Mouse (Mus musculus) liver, embryonic 16.5 days (tissue): ENCODE data around the gene Asb2. TPM values are rescaled to one million over a fixed set of nuclear protein-coding genes. Genes with fewer than 3 reads are reported as not detected.

ENCODE experiments used
- ATAC-seq: fragments of 200-750 bp; cut with Nextera tagmentation; 2 replicates; pipeline ENCODE4 v1.8.0; 2017; ENCODE audit warnings: low read depth, mild to moderate bottlenecking, moderate number of reproducible peaks, moderate library complexity
- H3K27ac ChIP-seq: fragments of 300-500 bp; sonication (generic); 2 replicates; pipeline ENCODE4 v1.5.1; 2014; ENCODE audit warnings: mild to moderate bottlenecking, low read length
- H3K27me3 ChIP-seq: fragments of 300-500 bp; sonication (generic); 2 replicates; pipeline ENCODE4 v1.6.1; 2014; ENCODE audit warnings: low read depth, low read length, mixed read lengths; ENCODE audit not compliant: control insufficient read depth, insufficient read depth
- H3K36me3 ChIP-seq: fragments of 300-500 bp; sonication (generic); 2 replicates; pipeline ENCODE4 v1.6.1; 2014; ENCODE audit warnings: mild to moderate bottlenecking; ENCODE audit not compliant: control insufficient read depth, insufficient read depth
- H3K4me1 ChIP-seq: fragments of 300-500 bp; sonication (generic); 2 replicates; pipeline ENCODE4 v1.6.1; 2014; ENCODE audit warnings: low read depth, low read length, mixed read lengths; ENCODE audit not compliant: control insufficient read depth
- H3K4me2 ChIP-seq: fragments of 300-500 bp; sonication (generic); 2 replicates; pipeline ENCODE4 v1.6.1; 2014; ENCODE audit warnings: low read depth, low read length, mixed read lengths
- H3K4me3 ChIP-seq: fragments of 300-500 bp; sonication (generic); 2 replicates; pipeline ENCODE4 v1.5.1; 2014; ENCODE audit warnings: low read depth, mild to moderate bottlenecking, low read length
- H3K9ac ChIP-seq: fragments of 300-500 bp; sonication (generic); 2 replicates; pipeline ENCODE4 v1.6.1; 2014; ENCODE audit warnings: low read depth, low read length
- H3K9me3 ChIP-seq: fragments of 300-500 bp; sonication (generic); replicated peaks from 2 replicates; pipeline ENCODE4 v1.6.1; 2016; ENCODE audit warnings: low read length; ENCODE audit not compliant: control insufficient read depth
- WGBS: fragments of 180-500 bp; shearing (Covaris S2); extraction: QIAGEN DNeasy Blood & Tissue Kit; methylation state at CpG from one replicate; pipeline ENCODE4 v1.1.7; 2014; ENCODE audit not compliant: insufficient replicate concordance; 5-methylcytosine and 5-hydroxymethylcytosine counted together
- polyA plus RNA-seq: library from polyadenylated mRNA; unstranded; fragments of >200 nt; fragmentation: Nextera tagmentation; extraction: Ambion mirVana; gene quantifications from 2 replicates; pipeline ENCODE4 v1.2.1, GENCODE M21; 2015

Asb2 gene
- polyA plus RNA-seq, 1 experiment from 2014 or later = 4.5 TPM

DNA sequence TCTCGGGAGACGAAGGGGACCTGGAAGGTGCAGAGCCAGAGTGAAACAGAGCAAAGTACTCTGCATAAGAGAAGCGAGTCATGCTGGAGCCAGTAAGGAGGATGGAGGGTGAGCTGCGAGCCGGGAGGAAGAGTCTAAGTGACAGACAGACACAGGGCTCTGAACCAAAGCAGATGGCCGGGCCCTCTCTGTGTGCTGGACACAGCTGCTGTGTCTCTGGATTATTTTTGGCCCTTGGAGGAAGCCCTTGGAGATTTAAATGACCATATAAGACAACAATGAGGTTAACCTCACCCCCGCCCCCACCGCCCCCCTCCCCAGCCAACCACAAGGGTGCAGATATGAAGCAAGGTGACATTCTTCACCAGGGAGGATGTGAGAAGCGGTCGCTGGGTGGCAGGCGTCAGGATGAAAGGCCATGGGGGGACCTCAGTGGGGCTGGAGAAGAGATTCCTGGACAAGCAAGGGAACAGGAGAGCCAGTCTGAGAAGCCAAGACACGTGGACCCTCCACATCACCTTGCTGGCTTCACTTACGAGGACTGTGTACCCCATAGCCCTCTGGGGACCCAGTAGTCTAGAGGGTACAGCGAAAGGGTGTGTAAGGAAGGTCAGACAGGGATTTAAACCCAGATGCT is 17.5 kb downstream of the Asb2 start:
- H3K27ac ChIP-seq = no peak overlapping the region; the same call in 1 of the 2 replicates
- H3K36me3 ChIP-seq = no peaks in the 10 kb centered on the region

GRCm38 (mm10) chr12:103336766-103337165 is 19.0 kb downstream of the Asb2 start:
- no peak for ATAC-seq
- Histone ChIP-seq H3K4me3 (no peak overlapping the region), H3K36me3 (no peaks in the 10 kb centered on the region), H3K4me2 (no peak overlapping the region), H3K9me3 (no peaks in the 10 kb centered on the region), H3K9ac (no peak overlapping the region), H3K27ac (no peak overlapping the region), H3K27me3 (no peaks in the 10 kb centered on the region), H3K4me1 (no peaks in the 10 kb centered on the region)
- 8% methylated on average over 3 of the region's 3 CpGs for WGBS

More for the DNA sequence above, 17.5 kb downstream of the Asb2 start:
- Histone ChIP-seq H3K27me3 (no peaks in the 10 kb centered on the region), H3K4me1 (no peaks in the 10 kb centered on the region), H3K4me2 (no peak overlapping the region), H3K4me3 (no peak overlapping the region), H3K9ac (no peak overlapping the region), H3K9me3 (no peaks in the 10 kb centered on the region)
- 36% methylated on average over 14 of the region's 14 CpGs for WGBS
- no peak for ATAC-seq

- Histone ChIP-seq H3K36me3 (no peaks in the 10 kb centered on the region), H3K9ac (no peak overlapping the region), H3K4me2 (no peak overlapping the region), H3K27ac (no peak overlapping the region), H3K4me3 (no peak overlapping the region), H3K9me3 (no peaks in the 10 kb centered on the region), H3K4me1 (no peaks in the 10 kb centered on the region), H3K27me3 (no peaks in the 10 kb centered on the region)
- 73% methylated on average over 15 of the region's 15 CpGs for WGBS
- ATAC-seq = no peak
These were observed 22.4 kb downstream of the Asb2 start for GRCm38 (mm10) chr12:103333426-103333825.

DNA sequence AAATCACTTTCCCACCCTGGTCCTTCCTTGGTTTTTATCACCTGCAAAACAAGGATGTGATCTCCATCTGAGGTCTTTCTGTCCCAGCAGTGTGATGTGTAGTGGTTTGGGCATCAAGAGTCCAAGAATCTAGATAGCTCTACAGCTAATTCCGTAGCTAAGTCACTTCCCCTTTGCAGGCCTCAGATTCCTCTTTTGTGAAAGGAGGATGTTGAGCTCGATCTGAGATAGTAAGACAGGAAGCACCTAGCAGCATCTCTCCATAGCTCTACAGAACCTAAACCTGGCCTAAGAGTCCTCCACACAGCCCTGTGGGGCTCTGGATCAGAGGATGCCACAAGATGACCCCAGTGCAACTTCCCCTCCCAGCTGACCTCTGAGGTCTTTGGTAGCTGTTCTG is 22.9 kb downstream of the Asb2 start:
- Histone ChIP-seq H3K9me3 (no peaks in the 10 kb centered on the region), H3K4me2 (no peak overlapping the region), H3K4me3 (no peak overlapping the region), H3K36me3 (no peaks in the 10 kb centered on the region), H3K27ac (no peak overlapping the region), H3K4me1 (no peaks in the 10 kb centered on the region; the same call in 1 of the 2 replicates), H3K9ac (no peak overlapping the region), H3K27me3 (no peaks in the 10 kb centered on the region)
- WGBS = 10% methylated on average over 2 of the region's 2 CpGs
- ATAC-seq = no peak

GRCm38 (mm10) chr12:103331491-103331890 is 24.3 kb downstream of the Asb2 start:
- Histone ChIP-seq H3K27ac (no peak overlapping the region), H3K4me3 (no peak overlapping the region), H3K4me2 (no peak overlapping the region), H3K27me3 (no peaks in the 10 kb centered on the region), H3K9ac (no peak overlapping the region), H3K36me3 (no peaks in the 10 kb centered on the region), H3K9me3 (no peaks in the 10 kb centered on the region), H3K4me1 (peaks cover 4% of the 10 kb centered on the region)
- ATAC-seq = no peak
- WGBS = 45% methylated on average over 4 of the region's 4 CpGs

DNA sequence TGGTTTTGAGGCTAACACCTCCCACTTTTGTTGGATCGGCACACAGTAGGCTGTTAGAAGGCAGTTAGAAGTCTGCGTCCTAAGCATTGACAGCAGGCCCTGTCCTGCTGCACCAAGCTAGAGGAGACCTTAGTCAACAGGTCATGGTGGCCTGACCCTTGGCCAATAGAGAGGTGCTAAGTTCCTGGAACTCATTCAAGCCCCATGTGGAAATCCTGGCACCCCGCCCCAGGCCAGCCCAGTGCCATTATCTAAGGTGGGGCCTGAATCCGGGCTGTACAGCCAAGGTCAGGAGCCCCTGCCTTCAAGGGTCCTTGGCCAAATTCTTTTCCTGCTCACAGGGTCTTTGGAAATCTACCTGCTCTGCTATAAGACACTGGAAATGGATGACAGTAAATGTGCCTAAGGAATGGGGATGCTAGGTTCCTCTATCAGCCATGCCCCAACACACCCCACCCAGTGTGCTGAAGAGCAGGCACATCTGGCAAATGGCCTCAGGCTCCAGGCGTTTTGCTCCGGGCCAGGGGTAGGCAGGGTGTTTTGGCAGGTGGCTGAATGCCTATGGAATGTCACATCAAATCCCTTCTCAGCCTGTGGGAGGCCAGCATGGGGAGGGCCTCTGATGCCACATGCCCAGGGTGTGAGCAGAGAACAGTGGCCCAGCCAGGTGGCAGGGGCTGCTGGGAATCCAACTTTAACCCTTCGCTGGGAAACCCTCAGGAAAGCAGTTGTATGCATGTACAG is 27.2 kb downstream of the Asb2 start:
- no peak overlapping the region for H3K4me3 ChIP-seq
- no peaks in the 10 kb centered on the region for H3K36me3 ChIP-seq
- no peak overlapping the region for H3K9ac ChIP-seq
- H3K27me3 ChIP-seq = peaks cover 16% of the 10 kb centered on the region
- WGBS = 58% methylated on average over 7 of the region's 7 CpGs
- peak; percentile 74 for ATAC-seq
- peaks cover 8% of the 10 kb centered on the region for H3K4me1 ChIP-seq
- no peaks in the 10 kb centered on the region for H3K9me3 ChIP-seq
- no peak overlapping the region for H3K4me2 ChIP-seq
- no peak overlapping the region for H3K27ac ChIP-seq

GRCm38 (mm10) chr12:103327107-103327506 is 28.7 kb downstream of the Asb2 start:
- ATAC-seq = no peak
- H3K36me3 ChIP-seq = no peaks in the 10 kb centered on the region
- H3K4me2 ChIP-seq = no peak overlapping the region
- no peak overlapping the region for H3K9ac ChIP-seq
- H3K4me3 ChIP-seq = no peak overlapping the region
- 46% methylated on average over 7 of the region's 7 CpGs for WGBS
- peaks cover 16% of the 10 kb centered on the region for H3K27me3 ChIP-seq
- H3K9me3 ChIP-seq = no peaks in the 10 kb centered on the region
- no peak overlapping the region; the same call in 1 of the 2 replicates for H3K27ac ChIP-seq
- peaks cover 8% of the 10 kb centered on the region for H3K4me1 ChIP-seq

- Histone ChIP-seq H3K4me2 (no peak overlapping the region), H3K4me3 (no peak overlapping the region), H3K36me3 (no peaks in the 10 kb centered on the region), H3K4me1 (peaks cover 8% of the 10 kb centered on the region), H3K9me3 (no peaks in the 10 kb centered on the region), H3K9ac (no peak overlapping the region), H3K27ac (no peak overlapping the region; the same call in 1 of the 2 replicates), H3K27me3 (peaks cover 16% of the 10 kb centered on the region)
- no peak for ATAC-seq
- 43% methylated on average over 4 of the region's 4 CpGs for WGBS
These were observed 29.2 kb downstream of the Asb2 start for GRCm38 (mm10) chr12:103326569-103326968.

GRCm38 (mm10) chr12:103325156-103325857 is 30.5 kb downstream of the Asb2 start:
- 9% methylated on average over 60 of the region's 60 CpGs for WGBS
- Histone ChIP-seq H3K4me3 (peak overlapping the region; percentile 31), H3K9ac (no peak overlapping the region), H3K36me3 (no peaks in the 10 kb centered on the region), H3K4me2 (peak overlapping the region; percentile 48), H3K27me3 (peaks cover 16% of the 10 kb centered on the region), H3K4me1 (peaks cover 8% of the 10 kb centered on the region), H3K27ac (no peak overlapping the region), H3K9me3 (no peaks in the 10 kb centered on the region)
- ATAC-seq = peak; percentile 73
